Mouse (Mus musculus): Measurements from ENCODE around the gene Cacna1h. TPM values are rescaled to one million over a fixed set of nuclear protein-coding genes. Genes with fewer than 3 reads are reported as not detected.

Cacna1h gene
- 8.1 and 8.2 TPM in 2 replicates for polyA plus RNA-seq (2015; fragmentation: Nextera tagmentation; extraction: Ambion mirVana)

GRCm38 (mm10) chr17:25433617-25434606, at the start of gene Cacna1h:
Gene Cacna1h (minus strand): TSS chr17:25433783.

GRCm38 (mm10) chr17:25454272-25454671, 20.7 kb upstream of the Cacna1h start, which contains the start of gene Tekt4:
Gene Tekt4 (plus strand): TSS chr17:25454615.

GRCm38 (mm10) chr17:25368973-25369372, 64.6 kb downstream of the Cacna1h start, which contains the start of gene Tpsg1:
Gene Tpsg1 (plus strand): TSS chr17:25369273.

GRCm38 (mm10) chr17:25366005-25366404, 67.6 kb downstream of the Cacna1h start, which contains the start of gene Tpsb2:
Gene Tpsb2 (plus strand): TSS chr17:25366305.

GRCm38 (mm10) chr17:25345462-25345861, 88.1 kb downstream of the Cacna1h start, which contains the start of gene Tpsab1:
Gene Tpsab1 (minus strand): TSS chr17:25345562.

Other genes with a start within 250 kb of the Cacna1h start
- gene BC003965, start 249.2 kb downstream of the Cacna1h start, polyA plus RNA-seq (2015; fragmentation: Nextera tagmentation; extraction: Ambion mirVana) = 29.8 and 30.3 TPM in 2 replicates
- gene Unkl, start 245.4 kb downstream of the Cacna1h start, polyA plus RNA-seq (2015; fragmentation: Nextera tagmentation; extraction: Ambion mirVana) = 14.4 and 15.5 TPM in 2 replicates
- 127 and 128 TPM in 2 replicates for gene Gnptg, start 193.7 kb downstream of the Cacna1h start, polyA plus RNA-seq (2015; fragmentation: Nextera tagmentation; extraction: Ambion mirVana)
- gene Tsr3, start 193.6 kb downstream of the Cacna1h start, polyA plus RNA-seq (2015; fragmentation: Nextera tagmentation; extraction: Ambion mirVana) = 62.0 and 68.2 TPM in 2 replicates
- gene Baiap3, start 177.4 kb downstream of the Cacna1h start, polyA plus RNA-seq (2015; fragmentation: Nextera tagmentation; extraction: Ambion mirVana) = 26.6 and 31.1 TPM in 2 replicates
- 306 and 315 TPM in 2 replicates for gene Ube2i, start 159.2 kb downstream of the Cacna1h start, polyA plus RNA-seq (2015; fragmentation: Nextera tagmentation; extraction: Ambion mirVana)
- not detected in 2 replicates for gene Prss34, start 135.4 kb downstream of the Cacna1h start, polyA plus RNA-seq (2015; fragmentation: Nextera tagmentation; extraction: Ambion mirVana)
- not detected in 2 replicates for gene Prss28, start 125.1 kb downstream of the Cacna1h start, polyA plus RNA-seq (2015; fragmentation: Nextera tagmentation; extraction: Ambion mirVana)
- not detected in 2 replicates for gene Prss29, start 115.1 kb downstream of the Cacna1h start, polyA plus RNA-seq (2015; fragmentation: Nextera tagmentation; extraction: Ambion mirVana)
- gene Tpsab1, start 88.2 kb downstream of the Cacna1h start, polyA plus RNA-seq (2015; fragmentation: Nextera tagmentation; extraction: Ambion mirVana) = not detected in 2 replicates
- 0.56 and 0.80 TPM in 2 replicates for gene Tpsb2, start 67.5 kb downstream of the Cacna1h start, polyA plus RNA-seq (2015; fragmentation: Nextera tagmentation; extraction: Ambion mirVana)
- 0.51 and 1.2 TPM in 2 replicates for gene Tpsg1, start 64.5 kb downstream of the Cacna1h start, polyA plus RNA-seq (2015; fragmentation: Nextera tagmentation; extraction: Ambion mirVana)
- 2.8 and 3.5 TPM in 2 replicates for gene Tekt4, start 20.8 kb upstream of the Cacna1h start, polyA plus RNA-seq (2015; fragmentation: Nextera tagmentation; extraction: Ambion mirVana)
- 1.1 TPM in 2 replicates for gene Sstr5, start 63.5 kb upstream of the Cacna1h start, polyA plus RNA-seq (2015; fragmentation: Nextera tagmentation; extraction: Ambion mirVana)
- gene Sox8, start 136.9 kb upstream of the Cacna1h start, polyA plus RNA-seq (2015; fragmentation: Nextera tagmentation; extraction: Ambion mirVana) = 41.4 and 42.9 TPM in 2 replicates
- 26.5 and 30.9 TPM in 2 replicates for gene Lmf1, start 145.3 kb upstream of the Cacna1h start, polyA plus RNA-seq (2015; fragmentation: Nextera tagmentation; extraction: Ambion mirVana)